Mouse (Mus musculus): ENCODE measurements around the gene Capsl.
A peak's percentile ranks its signal among the peaks of the same experiment; 100 is the strongest.

Gene Capsl

GRCm38 (mm10) chr15:9435534-9436180 lies at the start of gene Capsl:
TSS of gene Capsl (plus strand) at chr15:9436028.
- DNase-seq (ENCODE audit: extremely low read depth, low read depth): no peak

DNA sequence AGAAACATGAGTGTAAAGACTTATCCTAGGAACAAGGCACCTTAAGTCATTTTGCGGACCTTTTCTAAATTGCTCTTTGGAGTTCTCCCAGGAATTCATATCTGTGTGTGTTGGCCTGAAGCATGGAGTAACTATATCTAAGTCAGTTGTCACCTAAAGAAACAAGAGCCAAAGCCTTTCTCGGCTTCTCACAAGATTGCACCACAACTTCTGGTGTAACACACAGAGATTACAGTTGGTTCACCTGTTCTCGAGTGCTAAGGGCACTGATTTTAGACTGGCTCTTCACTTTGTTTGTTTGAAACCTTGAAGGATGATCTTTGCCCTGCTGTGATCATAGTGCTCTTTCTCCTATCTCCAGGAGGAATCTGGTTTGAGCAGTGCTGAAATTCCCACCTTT lies 26.4 kb upstream of the Capsl start:
- DNase-seq (ENCODE audit: extremely low read depth, low read depth): no peak

DNA sequence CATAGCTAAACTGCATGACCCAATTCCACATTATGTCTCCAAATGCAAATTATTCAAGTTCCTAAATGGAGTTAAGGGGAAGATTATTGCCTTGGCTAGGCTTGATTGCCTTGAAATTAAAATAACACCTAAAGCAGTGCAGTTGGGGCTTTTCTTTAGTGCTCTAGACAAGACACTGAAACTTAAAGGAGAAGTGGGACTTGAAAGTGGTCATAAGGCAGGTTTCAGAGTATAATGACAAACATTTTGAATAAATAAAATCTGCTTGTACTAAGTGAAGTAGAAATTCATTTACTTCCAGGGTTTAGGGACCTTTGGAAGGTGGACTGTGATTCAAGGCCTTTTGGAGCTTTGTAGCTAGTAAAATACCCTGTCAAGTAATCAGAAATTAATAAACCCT lies 14.7 kb upstream of the Capsl start:
- DNase-seq (ENCODE audit: extremely low read depth, low read depth): no peak

DNA sequence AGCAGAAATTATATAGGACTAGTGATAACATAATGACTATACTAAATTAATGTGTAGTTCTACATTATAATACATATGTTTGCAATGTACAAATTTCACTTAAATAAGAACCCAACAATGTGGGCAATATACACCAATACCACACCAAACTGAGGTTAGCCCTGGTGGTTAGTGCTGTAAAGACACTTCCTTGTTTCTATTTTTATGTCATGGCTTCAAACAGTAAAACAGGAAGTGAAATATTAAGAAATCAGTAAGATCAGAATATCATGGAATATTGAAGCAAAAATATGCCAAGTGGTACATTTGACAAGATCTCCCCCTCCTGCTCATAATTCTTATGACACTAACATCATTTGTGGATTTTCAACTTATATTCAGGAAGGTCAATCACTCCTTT lies 8.0 kb upstream of the Capsl start:
- peak; percentile 50 for DNase-seq (ENCODE audit: extremely low read depth, low read depth)

GRCm38 (mm10) chr15:9429843-9430242 lies 6.0 kb upstream of the Capsl start:
- DNase-seq (ENCODE audit: extremely low read depth, low read depth): no peak

DNA sequence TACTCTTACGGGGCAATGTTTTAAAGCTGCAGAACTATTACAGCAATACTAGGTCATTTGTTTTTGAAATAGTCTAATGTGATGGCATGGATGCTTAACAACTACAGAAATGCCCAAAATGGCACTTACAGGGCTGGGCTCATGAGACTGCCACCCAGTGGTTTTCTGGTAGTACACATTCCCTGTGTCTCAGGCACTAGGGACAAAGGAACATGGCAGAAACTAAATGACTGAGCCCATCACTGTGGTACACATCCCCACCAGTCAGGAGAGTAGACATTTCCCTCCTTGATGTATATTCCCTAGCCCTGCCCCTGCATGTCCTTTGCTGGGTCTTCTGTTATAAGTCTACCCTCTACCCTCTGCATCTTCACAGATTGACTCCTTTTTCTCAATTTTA lies 16.2 kb downstream of the Capsl start:
- no peak for DNase-seq (ENCODE audit: extremely low read depth, low read depth)

GRCm38 (mm10) chr15:9452842-9453241 lies 17.0 kb downstream of the Capsl start:
- DNase-seq (ENCODE audit: extremely low read depth, low read depth): no peak

DNA sequence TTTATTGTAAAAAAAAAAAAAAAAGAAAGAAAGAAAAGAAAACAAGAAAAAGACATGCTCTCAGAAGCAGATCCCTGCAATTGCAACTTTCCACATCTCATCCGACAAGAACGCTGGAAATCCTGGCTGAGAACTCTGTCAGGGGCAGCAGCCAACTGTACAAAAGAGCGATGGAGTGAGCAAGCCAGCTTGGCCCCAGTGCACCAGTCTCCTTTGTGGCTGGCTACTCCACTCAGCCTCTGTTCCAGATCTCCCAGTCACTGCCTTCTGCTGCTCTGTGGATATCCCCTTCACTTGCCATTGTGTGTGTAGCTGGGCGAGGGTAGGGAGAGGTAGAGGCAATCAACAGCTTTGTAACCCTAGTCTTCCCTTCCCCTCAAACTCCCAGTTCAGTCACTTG lies 18.4 kb downstream of the Capsl start:
- DNase-seq (ENCODE audit: extremely low read depth, low read depth): no peak

DNA sequence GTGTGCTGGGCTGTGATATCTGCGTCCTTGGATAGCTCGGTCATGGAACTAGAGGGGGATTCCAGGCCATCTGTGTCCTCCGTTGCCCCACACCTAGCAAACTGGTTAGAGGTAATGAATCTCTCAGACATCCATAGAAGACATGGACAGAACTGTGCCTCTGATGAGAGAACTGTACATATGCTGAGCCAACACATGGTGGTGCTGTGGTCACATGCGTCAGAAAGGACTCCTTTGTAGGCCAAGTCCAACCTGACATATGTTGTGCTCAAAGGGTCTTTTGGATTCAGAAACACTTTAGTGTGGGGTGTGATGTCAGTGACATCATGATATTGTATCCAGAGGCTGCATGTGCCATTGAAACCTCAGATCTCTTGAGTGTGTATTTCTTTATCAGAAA lies 19.4 kb downstream of the Capsl start:
- peak; percentile 52 for DNase-seq (ENCODE audit: extremely low read depth, low read depth)

DNA sequence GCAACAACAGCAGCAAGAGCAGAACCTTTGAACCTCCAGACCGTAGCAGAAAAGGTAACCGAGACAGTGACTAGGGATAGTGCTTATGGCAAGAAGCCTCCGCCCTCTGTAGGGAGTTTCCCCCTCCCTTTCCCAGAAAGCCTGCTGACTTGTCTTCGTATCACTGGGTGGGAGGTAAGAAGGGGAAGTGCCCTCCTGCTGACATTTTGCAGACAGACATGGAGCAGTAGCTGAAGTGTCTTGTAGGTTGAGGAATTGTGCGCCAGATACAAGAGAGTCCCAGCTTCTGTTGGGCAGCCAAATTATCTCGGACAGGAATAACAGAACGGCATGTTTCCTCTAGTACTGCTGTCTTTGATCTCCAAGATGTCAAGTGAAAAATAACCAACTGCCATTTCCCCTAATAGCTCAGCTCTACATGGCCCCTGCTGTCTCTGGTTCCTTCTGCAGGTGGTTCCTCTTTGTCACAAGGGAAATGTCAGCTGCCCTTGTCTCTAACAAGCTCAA lies 27.7 kb downstream of the Capsl start:
- peak; percentile 93 for DNase-seq (ENCODE audit: extremely low read depth, low read depth)

DNA sequence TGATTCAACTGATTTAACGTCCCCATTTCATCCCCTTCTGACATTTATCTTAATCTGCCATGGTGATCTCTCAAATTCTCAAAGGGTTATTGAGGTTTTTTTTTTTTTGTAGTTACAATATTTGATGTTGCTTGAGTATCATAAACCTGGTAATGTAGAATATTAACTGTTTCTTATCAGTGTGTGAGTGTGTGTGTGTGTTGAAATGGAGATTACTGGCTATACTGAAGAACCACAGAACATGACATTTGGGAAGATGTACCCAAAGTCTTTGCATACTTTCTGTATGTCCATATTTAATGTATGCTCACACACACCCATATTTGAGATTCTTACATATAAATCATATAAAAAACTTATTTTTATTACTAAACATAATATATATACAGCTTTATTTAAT lies 28.2 kb downstream of the Capsl start:
- DNase-seq (ENCODE audit: extremely low read depth, low read depth): no peak

DNA sequence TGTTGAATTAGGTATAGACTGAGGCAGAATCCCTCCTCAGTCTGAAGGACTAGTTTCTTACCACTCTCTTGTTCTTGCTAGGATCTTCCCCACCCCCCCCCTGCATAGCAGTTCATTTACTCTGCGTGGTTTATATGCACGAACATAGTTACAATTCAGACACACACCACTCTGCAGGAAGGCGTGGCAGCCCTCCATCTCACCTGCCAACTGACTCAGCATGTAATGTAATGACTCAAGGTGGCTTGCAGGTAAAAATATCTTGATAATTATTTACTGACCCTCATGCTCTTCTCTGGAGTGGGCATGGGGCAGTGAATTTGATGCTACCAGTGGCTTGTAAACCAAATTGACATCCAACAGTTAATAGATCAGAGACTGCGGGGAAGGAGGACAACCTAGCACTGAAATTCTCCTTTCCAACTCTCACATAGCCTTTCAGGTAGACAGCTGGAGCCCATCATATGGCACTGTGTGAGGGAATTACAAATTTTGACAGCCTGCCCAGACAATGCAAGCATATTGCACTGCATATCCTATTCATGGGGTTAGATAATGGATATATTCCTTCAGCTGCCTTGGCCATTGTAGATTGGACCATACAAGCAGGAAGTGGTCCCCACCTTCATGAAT lies 35.3 kb downstream of the Capsl start:
- no peak for DNase-seq (ENCODE audit: extremely low read depth, low read depth)

- DNase-seq (ENCODE audit: extremely low read depth, low read depth): no peak
Measured at GRCm38 (mm10) chr15:9472167-9472566, 36.3 kb downstream of the Capsl start.

- peak; percentile 26 for DNase-seq (ENCODE audit: extremely low read depth, low read depth)
Measured at GRCm38 (mm10) chr15:9472618-9473017, 36.8 kb downstream of the Capsl start.

DNA sequence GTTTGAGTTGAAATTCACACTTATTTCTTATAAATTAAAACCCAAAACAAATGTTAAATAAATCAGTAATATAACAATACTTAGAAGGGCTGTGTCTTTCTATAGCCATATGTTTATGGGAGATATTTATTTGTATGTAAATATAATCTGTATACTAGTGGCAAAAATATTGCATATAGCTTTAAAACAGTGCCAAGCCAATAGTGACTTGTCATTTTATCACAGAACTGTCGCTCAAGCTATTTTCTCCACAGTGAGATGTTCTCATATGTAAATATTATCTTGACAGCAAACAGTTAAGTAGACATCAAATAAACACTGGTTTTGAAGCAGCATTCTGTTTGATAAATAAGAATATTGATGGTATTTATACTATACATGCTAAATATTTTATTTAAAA lies 37.4 kb downstream of the Capsl start:
- no peak for DNase-seq (ENCODE audit: extremely low read depth, low read depth)

DNA sequence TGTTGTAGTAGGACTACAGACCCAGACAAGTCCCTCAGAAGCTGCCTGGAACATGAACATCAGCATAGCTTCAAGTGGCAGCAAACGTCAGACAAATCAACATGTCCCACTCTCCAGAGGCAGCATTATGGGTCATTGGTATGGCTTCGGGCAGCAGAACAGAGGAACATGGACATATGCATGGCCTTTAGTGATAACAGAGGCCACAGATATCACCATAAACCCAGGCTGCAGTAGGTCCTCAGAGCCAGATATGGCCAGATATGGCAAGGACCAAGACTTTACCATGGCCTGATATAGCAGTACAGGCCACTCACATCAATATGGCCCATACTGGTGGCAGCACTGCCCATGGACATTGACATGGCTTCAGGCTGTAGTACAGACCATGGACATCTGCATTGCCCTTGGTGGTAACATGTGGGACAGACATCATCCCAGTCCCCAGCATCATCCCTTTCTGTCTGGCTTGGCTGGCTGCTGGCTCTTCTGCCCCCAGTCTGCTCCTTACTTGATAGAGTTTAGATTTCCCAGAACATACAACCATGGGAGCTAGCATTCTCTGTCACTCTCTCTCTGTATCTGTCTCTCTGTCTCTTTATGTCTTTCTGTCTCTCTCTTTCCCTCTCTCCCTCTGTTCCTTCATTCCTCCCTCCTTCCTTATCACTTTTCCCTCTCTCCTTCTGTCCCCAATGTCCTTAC lies 53.7 kb downstream of the Capsl start:
- DNase-seq (ENCODE audit: extremely low read depth, low read depth): no peak

DNA sequence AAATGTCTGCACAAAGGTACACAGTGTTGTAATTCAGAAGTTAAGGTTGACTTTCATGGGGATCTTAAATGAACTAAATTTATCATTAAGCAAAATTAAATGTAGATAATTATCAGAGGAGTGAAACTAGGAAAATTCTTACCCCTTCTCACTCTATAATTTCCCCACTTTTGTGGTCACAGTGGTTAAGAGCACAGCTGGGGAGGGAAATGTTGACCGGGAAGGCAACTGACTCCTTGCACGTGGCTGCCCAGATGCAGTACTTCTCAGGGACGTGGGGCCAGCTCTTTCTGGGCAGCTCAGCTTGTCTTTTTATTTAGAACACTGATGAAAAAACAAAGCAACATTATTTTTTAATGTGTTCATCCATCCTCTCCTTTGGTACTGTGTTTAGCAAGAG lies 56.2 kb downstream of the Capsl start:
- DNase-seq (ENCODE audit: extremely low read depth, low read depth): no peak
